In genomic region chr19:60843324-60843723, GRCm38 (mm10) we compare ENCODE assay signal across 27 mouse cellular contexts. TPM values are rescaled to one million over a fixed set of nuclear protein-coding genes. Genes with fewer than 3 reads are reported as not detected.
DNase-seq lines count a peak whose midpoint lies in the region; ATAC-seq lines count a peak whose summit lies in the region.
"Had no signal": no experiment of that assay in that cellular context is flagged by ENCODE, and none has a peak within 500 bp of the region (broad histone marks: within the 10 kb centered on the region; RNA-seq: fewer than 3 reads in every experiment).

No protein-coding gene starts in this region.

- peaks cover 27% of the 10 kb centered on the region for H3K4me1 ChIP-seq in liver, embryonic 13.5 days (replicated peaks)
- H3K4me1 ChIP-seq in forebrain, embryonic 10.5 days, result no peaks in the 10 kb centered on the region
- H3K4me1 ChIP-seq in kidney, embryonic 14.5 days (ENCODE audit: control insufficient read depth, insufficient read depth, low read length), result no peaks in the 10 kb centered on the region
- H3K4me1 ChIP-seq: forebrain, embryonic 15.5 days; hindbrain, embryonic 13.5 days; limb, embryonic 10.5 days had no signal

- H3K4me2 ChIP-seq in liver, embryonic 13.5 days, result peak overlapping the region; percentile 35
- H3K4me2 ChIP-seq in kidney, embryonic 14.5 days (replicated peaks; ENCODE audit: low read depth, low read length), result no peak overlapping the region
- H3K4me2 ChIP-seq: forebrain, embryonic 15.5 days; hindbrain, embryonic 13.5 days; midbrain, embryonic 11.5 days had no signal

- peak; percentile 47; the same call in 1 of the 2 replicates for ATAC-seq in common myeloid progenitor, adult 5-6 weeks (replicated peaks; ENCODE audit: low read depth, poor library complexity, severe bottlenecking)
- peak; percentile 88 for ATAC-seq in liver, embryonic 13.5 days (ENCODE audit: low read depth)
- ATAC-seq in megakaryocyte-erythroid progenitor cell, adult 5-6 weeks (replicated peaks; ENCODE audit: low FRiP score, low TSS enrichment, poor library complexity, severe bottlenecking), result peak; percentile 94
- ATAC-seq in kidney, embryonic 14.5 days (ENCODE audit: low FRiP score, low TSS enrichment), result no peak
- ATAC-seq: activated CD4-positive, CD25-positive, alpha-beta regulatory T cell, adult 4 months; forebrain, embryonic 15.5 days; lung, postnatal 0 days had no signal

- DNase-seq in spleen, postnatal 36 days (ENCODE audit: low spot score in 2 of 2), result peak; percentile 2 to 11
- no peak for DNase-seq in spleen, adult 18-20 months
- peak; percentile 35 for DNase-seq in liver, embryonic 13.5 days
- no peak for DNase-seq in forebrain, embryonic 10.5 days (ENCODE audit: extremely low spot score, low spot score)
- no peak for DNase-seq in kidney, postnatal 14 days
- DNase-seq: adrenal gland, adult 8-10 months; cerebellum, adult 9-10 months; gastrocnemius, postnatal 25 days; heart, adult 2 months; kidney, adult 18-20 months; right cerebral cortex, adult 18-20 months; thymus, adult 18-20 months; thymus, postnatal 36 days had no signal

- H3K9ac ChIP-seq in liver, embryonic 13.5 days, result peak overlapping the region; percentile 10
- no peak overlapping the region for H3K9ac ChIP-seq in kidney, embryonic 14.5 days (ENCODE audit: low read depth, low read length)
- H3K9ac ChIP-seq: forebrain, embryonic 15.5 days; hindbrain, embryonic 13.5 days had no signal

- H3K4me3 ChIP-seq in liver, embryonic 13.5 days (replicated peaks), result no peak overlapping the region
- H3K4me3 ChIP-seq in forebrain, embryonic 10.5 days, result no peak overlapping the region
- H3K4me3 ChIP-seq in kidney, embryonic 14.5 days (ENCODE audit: low read length), result no peak overlapping the region
- H3K4me3 ChIP-seq: forebrain, embryonic 15.5 days; heart, adult 2 months; hindbrain, embryonic 13.5 days; layer of hippocampus, adult 2 months; limb, embryonic 10.5 days had no signal

- H3K27me3 ChIP-seq in liver, embryonic 13.5 days, result no peaks in the 10 kb centered on the region
- no peaks in the 10 kb centered on the region for H3K27me3 ChIP-seq in forebrain, embryonic 10.5 days (ENCODE audit: poor library complexity, severe bottlenecking)
- H3K27me3 ChIP-seq in kidney, embryonic 14.5 days (ENCODE audit: control insufficient read depth, insufficient read depth, low read length), result no peaks in the 10 kb centered on the region
- H3K27me3 ChIP-seq: CH12.LX; forebrain, embryonic 15.5 days; hindbrain, embryonic 13.5 days had no signal

- H3K27ac ChIP-seq in liver, embryonic 13.5 days, result peak overlapping the region; percentile 65
- H3K27ac ChIP-seq in forebrain, embryonic 10.5 days, result no peak overlapping the region
- H3K27ac ChIP-seq in kidney, embryonic 14.5 days (ENCODE audit: low read depth, low read length), result no peak overlapping the region
- H3K27ac ChIP-seq: forebrain, embryonic 15.5 days; heart, adult 2 months; hindbrain, embryonic 13.5 days; kidney, postnatal 0 days; layer of hippocampus, adult 2 months; limb, embryonic 10.5 days; macrophage had no signal

- no peaks in the 10 kb centered on the region for H3K9me3 ChIP-seq in liver, embryonic 13.5 days (replicated peaks)
- no peaks in the 10 kb centered on the region for H3K9me3 ChIP-seq in forebrain, embryonic 10.5 days
- H3K9me3 ChIP-seq in kidney, embryonic 14.5 days (ENCODE audit: control insufficient read depth, low read length), result no peaks in the 10 kb centered on the region
- H3K9me3 ChIP-seq: forebrain, embryonic 15.5 days; G1E; hindbrain, embryonic 13.5 days; limb, embryonic 10.5 days had no signal

- peaks cover 27% of the 10 kb centered on the region for H3K36me3 ChIP-seq in liver, embryonic 13.5 days
- peaks cover 39% of the 10 kb centered on the region for H3K36me3 ChIP-seq in forebrain, embryonic 10.5 days (replicated peaks)
- peaks cover 9% of the 10 kb centered on the region; the same call in 1 of the 2 replicates for H3K36me3 ChIP-seq in kidney, embryonic 14.5 days (ENCODE audit: control insufficient read depth, insufficient read depth, low read length)

RNA-seq across cellular contexts. Expression of gene Sfxn4, which starts 18.0 kb away (rescaled TPM):
- 3.5 and 4.4 TPM in 2 replicates for total RNA-seq in common myeloid progenitor, adult 5-6 weeks (2017)
- 1.0 and 1.2 TPM in 2 replicates for polyA plus RNA-seq in liver, embryonic 13.5 days (2015; fragmentation: Nextera tagmentation; extraction: Ambion mirVana)
- total RNA-seq in megakaryocyte-erythroid progenitor cell, adult 5-6 weeks (2014; fragmentation: Nextera tagmentation), result 2.4 and 3.2 TPM in 2 replicates
- total RNA-seq in megakaryocyte-erythroid progenitor cell, adult 5-6 weeks (2017), result 2.8 and 4.2 TPM in 2 replicates
- 10.8 and 11.5 TPM in 2 replicates for polyA plus RNA-seq in forebrain, embryonic 10.5 days (2016; fragmentation: Nextera tagmentation; extraction: Ambion mirVana)
- polyA plus RNA-seq in kidney, embryonic 14.5 days (2014; fragmentation: Nextera tagmentation; extraction: Ambion mirVana), result 8.9 and 11.0 TPM in 2 replicates

RNA-seq across cellular contexts. Expression of gene Prdx3, which starts 31.0 kb away (rescaled TPM):
- 109 and 117 TPM in 2 replicates for total RNA-seq in common myeloid progenitor, adult 5-6 weeks (2017)
- 405 and 440 TPM in 2 replicates for polyA plus RNA-seq in liver, embryonic 13.5 days (2015; fragmentation: Nextera tagmentation; extraction: Ambion mirVana)
- total RNA-seq in megakaryocyte-erythroid progenitor cell, adult 5-6 weeks (2014; fragmentation: Nextera tagmentation), result 200 and 207 TPM in 2 replicates
- total RNA-seq in megakaryocyte-erythroid progenitor cell, adult 5-6 weeks (2017), result 228 and 245 TPM in 2 replicates
- 112 and 115 TPM in 2 replicates for polyA plus RNA-seq in forebrain, embryonic 10.5 days (2016; fragmentation: Nextera tagmentation; extraction: Ambion mirVana)
- polyA plus RNA-seq in kidney, embryonic 14.5 days (2014; fragmentation: Nextera tagmentation; extraction: Ambion mirVana), result 139 and 145 TPM in 2 replicates

RNA-seq across cellular contexts. Expression of gene Fam45a, which starts 31.9 kb away (rescaled TPM):
- total RNA-seq in common myeloid progenitor, adult 5-6 weeks (2017), result 19.9 and 27.8 TPM in 2 replicates
- polyA plus RNA-seq in liver, embryonic 13.5 days (2015; fragmentation: Nextera tagmentation; extraction: Ambion mirVana), result 21.9 and 26.8 TPM in 2 replicates
- 27.2 and 27.6 TPM in 2 replicates for total RNA-seq in megakaryocyte-erythroid progenitor cell, adult 5-6 weeks (2014; fragmentation: Nextera tagmentation)
- 22.0 and 38.4 TPM in 2 replicates for total RNA-seq in megakaryocyte-erythroid progenitor cell, adult 5-6 weeks (2017)
- 26.2 and 27.9 TPM in 2 replicates for polyA plus RNA-seq in forebrain, embryonic 10.5 days (2016; fragmentation: Nextera tagmentation; extraction: Ambion mirVana)
- polyA plus RNA-seq in kidney, embryonic 14.5 days (2014; fragmentation: Nextera tagmentation; extraction: Ambion mirVana), result 31.0 and 32.4 TPM in 2 replicates

RNA-seq across cellular contexts. Expression of gene Grk5, which starts 46.2 kb away (rescaled TPM):
- 2.1 and 3.3 TPM in 2 replicates for total RNA-seq in common myeloid progenitor, adult 5-6 weeks (2017)
- polyA plus RNA-seq in liver, embryonic 13.5 days (2015; fragmentation: Nextera tagmentation; extraction: Ambion mirVana), result 0.47 and 0.96 TPM in 2 replicates
- total RNA-seq in megakaryocyte-erythroid progenitor cell, adult 5-6 weeks (2014; fragmentation: Nextera tagmentation), result 1.4 and 1.9 TPM in 2 replicates
- 2.1 and 4.0 TPM in 2 replicates for total RNA-seq in megakaryocyte-erythroid progenitor cell, adult 5-6 weeks (2017)
- polyA plus RNA-seq in forebrain, embryonic 10.5 days (2016; fragmentation: Nextera tagmentation; extraction: Ambion mirVana), result 1.9 and 2.0 TPM in 2 replicates
- polyA plus RNA-seq in kidney, embryonic 14.5 days (2014; fragmentation: Nextera tagmentation; extraction: Ambion mirVana), result 2.5 and 3.2 TPM in 2 replicates

RNA-seq across cellular contexts. Expression of gene Eif3a, which starts 52.9 kb away (rescaled TPM):
- 459 and 477 TPM in 2 replicates for total RNA-seq in common myeloid progenitor, adult 5-6 weeks (2017)
- 109 and 129 TPM in 2 replicates for polyA plus RNA-seq in liver, embryonic 13.5 days (2015; fragmentation: Nextera tagmentation; extraction: Ambion mirVana)
- total RNA-seq in megakaryocyte-erythroid progenitor cell, adult 5-6 weeks (2014; fragmentation: Nextera tagmentation), result 344 and 346 TPM in 2 replicates
- total RNA-seq in megakaryocyte-erythroid progenitor cell, adult 5-6 weeks (2017), result 570 and 597 TPM in 2 replicates
- polyA plus RNA-seq in forebrain, embryonic 10.5 days (2016; fragmentation: Nextera tagmentation; extraction: Ambion mirVana), result 165 and 170 TPM in 2 replicates
- 191 and 209 TPM in 2 replicates for polyA plus RNA-seq in kidney, embryonic 14.5 days (2014; fragmentation: Nextera tagmentation; extraction: Ambion mirVana)

Comparison
In these comparisons a context has a peak if more than half of its experiments do, and no peak if none do; other contexts are left out.
1. DNase-seq: peak in spleen, postnatal 36 days (2 of 2) and liver, embryonic 13.5 days (single experiment); none in spleen, adult 18-20 months (0 of 2), forebrain, embryonic 10.5 days (single experiment) and kidney, postnatal 14 days (single experiment).